Mouse (Mus musculus) embryonic facial prominence, embryonic 15.5 days (tissue): ENCODE measurements around the gene Rnf123. TPM values are rescaled to one million over a fixed set of nuclear protein-coding genes. Genes with fewer than 3 reads are reported as not detected.

ENCODE experiments used
- microRNA-seq: library from miRNA; unstranded; fragments of <30 nt; microRNA quantifications from one replicate; pipeline ENCODE4, GENCODE M21; 2016; ENCODE audit warnings: borderline number of aligned reads
- polyA plus RNA-seq: library from polyadenylated mRNA; unstranded; fragments of >200 nt; fragmentation: Nextera tagmentation; extraction: Ambion mirVana; gene quantifications from 2 replicates; pipeline ENCODE4 v1.2.1, GENCODE M21; 2015

The Rnf123 gene
- polyA plus RNA-seq, 1 experiment from 2014 or later = 34.9 TPM

Small RNA genes lying within 50 kb of the gene (microRNA-seq; reads per million reads assigned to microRNA genes)
- gene Gm47303 (not detected), gene Mir7088 (not detected)

Other genes starting within 250 kb of the Rnf123 start
- 75.7 and 77.6 TPM in 2 replicates for gene Rbm6, start 210.1 kb downstream of the Rnf123 start, polyA plus RNA-seq
- 17.2 and 18.2 TPM in 2 replicates for gene Mon1a, start 195.2 kb downstream of the Rnf123 start, polyA plus RNA-seq
- gene Mst1r, start 176.5 kb downstream of the Rnf123 start, polyA plus RNA-seq = 7.4 and 7.7 TPM in 2 replicates
- not detected in 2 replicates for gene Actl11, start 154.9 kb downstream of the Rnf123 start, polyA plus RNA-seq
- gene Camkv, start 147.7 kb downstream of the Rnf123 start, polyA plus RNA-seq = 5.9 and 6.0 TPM in 2 replicates
- gene Traip, start 133.2 kb downstream of the Rnf123 start, polyA plus RNA-seq = 16.6 and 18.7 TPM in 2 replicates
- 22.4 and 28.0 TPM in 2 replicates for gene Uba7, start 107.8 kb downstream of the Rnf123 start, polyA plus RNA-seq
- 6.4 and 6.9 TPM in 2 replicates for gene Gm20661, start 100.3 kb downstream of the Rnf123 start, polyA plus RNA-seq
- 90.4 and 97.1 TPM in 2 replicates for gene Inka1, start 97.5 kb downstream of the Rnf123 start, polyA plus RNA-seq
- 9.5 and 12.7 TPM in 2 replicates for gene Cdhr4, start 90.8 kb downstream of the Rnf123 start, polyA plus RNA-seq
- gene Gm20662, start 87.0 kb downstream of the Rnf123 start, polyA plus RNA-seq = 0.52 and 0.64 TPM in 2 replicates
- gene Ip6k1, start 80.8 kb downstream of the Rnf123 start, polyA plus RNA-seq = 67.9 and 68.7 TPM in 2 replicates
- gene Gmppb, start 34.1 kb downstream of the Rnf123 start, polyA plus RNA-seq = 38.4 and 40.5 TPM in 2 replicates
- gene Amigo3, start 30.2 kb downstream of the Rnf123 start, polyA plus RNA-seq = 4.0 and 5.0 TPM in 2 replicates
- 3.1 and 3.5 TPM in 2 replicates for gene Mst1, start 2.9 kb downstream of the Rnf123 start, polyA plus RNA-seq
- gene Apeh, start 11.3 kb upstream of the Rnf123 start, polyA plus RNA-seq = 48.3 and 51.2 TPM in 2 replicates
- 1.0 and 1.3 TPM in 2 replicates for gene Bsn, start 107.0 kb upstream of the Rnf123 start, polyA plus RNA-seq
- 84.0 and 85.9 TPM in 2 replicates for gene Dag1, start 180.6 kb upstream of the Rnf123 start, polyA plus RNA-seq
- gene Nicn1, start 207.1 kb upstream of the Rnf123 start, polyA plus RNA-seq = 41.7 and 42.9 TPM in 2 replicates
- 10.8 and 11.2 TPM in 2 replicates for gene Amt, start 213.5 kb upstream of the Rnf123 start, polyA plus RNA-seq
- 452 and 468 TPM in 2 replicates for gene Rhoa, start 222.8 kb upstream of the Rnf123 start, polyA plus RNA-seq
- 41.3 and 51.6 TPM in 2 replicates for gene Tcta, start 222.8 kb upstream of the Rnf123 start, polyA plus RNA-seq